Mouse (Mus musculus): ENCODE measurements around the gene Hexim2.

Gene Hexim2

DNA sequence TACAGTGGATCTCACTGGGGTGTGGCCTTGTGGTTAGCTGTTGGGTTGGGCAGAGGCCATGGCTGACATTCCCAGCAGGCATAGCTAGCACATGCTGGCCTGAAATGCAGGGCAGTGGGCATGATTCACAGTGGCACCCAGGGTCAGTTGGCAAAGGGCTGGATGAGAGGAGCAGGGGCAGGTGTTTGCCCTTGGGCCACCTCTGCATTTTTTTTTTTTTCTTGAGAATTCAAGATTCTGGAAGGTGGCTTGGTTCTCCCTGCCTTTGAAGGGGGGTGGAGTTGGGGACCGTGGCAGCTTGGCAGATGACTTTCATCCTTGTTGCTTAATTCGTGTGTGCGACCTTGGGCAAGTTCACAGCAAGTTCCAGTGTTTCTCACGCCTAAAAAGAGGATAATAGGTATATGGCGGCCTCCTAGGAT, 42.2 kb downstream of the Hexim2 start:
- peak; percentile 41 for DNase-seq

DNA sequence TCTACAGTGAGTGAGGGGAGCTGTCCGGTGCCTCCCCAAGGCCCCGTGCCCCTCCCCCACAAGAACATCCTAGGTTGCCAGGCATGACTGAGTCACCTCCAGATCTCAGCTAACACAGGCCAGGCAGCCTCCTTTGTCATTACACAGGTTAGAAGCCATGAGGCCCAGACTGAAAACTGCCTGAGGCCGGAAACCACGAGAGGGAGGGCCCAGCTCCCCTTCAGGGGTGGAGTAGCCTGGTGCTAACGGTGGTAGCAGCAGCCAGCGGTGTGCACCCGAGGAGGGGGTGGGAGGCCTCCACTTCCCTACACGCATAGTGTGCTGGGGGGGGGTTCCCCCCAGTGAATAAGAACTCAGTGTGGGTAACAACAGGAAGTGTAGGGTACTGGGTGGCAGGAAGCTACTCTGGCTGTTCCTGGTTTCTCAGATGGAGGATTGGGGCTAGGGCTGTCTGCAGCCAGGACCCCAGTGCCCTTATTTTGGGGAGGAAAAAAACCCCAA, 42.7 kb downstream of the Hexim2 start:
- peak; percentile 96 for DNase-seq

DNA sequence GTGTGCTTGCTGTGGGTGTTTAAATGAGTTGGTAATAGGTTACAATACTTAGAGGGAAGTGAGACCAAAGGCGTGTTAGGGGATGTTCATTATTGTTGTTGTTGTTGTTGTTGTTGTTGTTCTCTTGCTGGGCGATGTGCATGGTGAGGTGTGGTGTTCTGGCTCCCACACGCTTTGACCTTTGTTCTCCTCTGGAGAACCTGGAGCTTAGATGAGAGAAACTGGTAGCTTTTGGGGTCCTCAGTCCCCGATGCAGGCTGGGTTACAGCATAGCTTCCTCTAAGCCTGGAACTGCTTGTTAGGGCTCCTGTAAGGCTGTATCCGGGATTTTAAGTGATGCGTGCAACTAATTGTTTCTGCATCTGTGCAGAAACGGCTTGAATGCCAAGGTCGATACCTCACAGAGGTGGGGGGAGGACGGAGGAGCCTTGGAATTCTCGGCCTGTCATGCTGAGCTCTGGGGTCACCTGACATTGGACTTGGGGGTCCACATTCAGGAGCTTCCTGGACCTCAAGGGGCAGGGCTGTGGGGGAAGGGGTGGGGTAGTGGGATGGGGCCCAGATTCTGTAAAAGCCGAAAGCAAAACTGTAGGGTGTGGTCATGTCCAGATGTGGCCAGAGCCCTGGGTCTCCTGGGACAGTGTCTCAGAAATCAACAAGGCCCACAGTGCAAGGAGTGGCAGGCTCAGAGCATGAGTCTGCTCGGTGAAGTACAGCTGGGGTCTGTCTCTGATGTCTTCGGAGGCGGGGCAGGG, 43.6 kb downstream of the Hexim2 start:
- DNase-seq = peak; percentile 34

DNA sequence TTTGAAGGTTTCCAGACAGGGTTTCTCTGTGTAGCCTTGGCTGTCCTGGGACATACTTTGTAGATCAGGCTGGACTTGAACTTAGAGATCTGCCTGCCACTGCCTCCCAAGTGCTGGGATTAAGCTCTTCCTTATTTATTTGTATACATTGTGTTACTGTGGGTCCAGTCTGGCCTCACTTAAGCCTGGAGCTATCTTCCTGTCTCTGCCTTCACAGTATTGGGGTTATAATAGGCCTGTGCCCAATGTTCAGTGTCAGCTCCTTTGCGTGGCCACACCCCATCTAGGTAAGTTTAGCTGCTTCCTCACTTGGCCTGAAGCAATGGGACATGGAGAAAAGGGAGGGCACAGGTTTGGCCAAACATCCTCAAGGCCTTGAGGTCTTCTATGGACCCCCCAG, 44.3 kb downstream of the Hexim2 start:
- no peak for DNase-seq

DNA sequence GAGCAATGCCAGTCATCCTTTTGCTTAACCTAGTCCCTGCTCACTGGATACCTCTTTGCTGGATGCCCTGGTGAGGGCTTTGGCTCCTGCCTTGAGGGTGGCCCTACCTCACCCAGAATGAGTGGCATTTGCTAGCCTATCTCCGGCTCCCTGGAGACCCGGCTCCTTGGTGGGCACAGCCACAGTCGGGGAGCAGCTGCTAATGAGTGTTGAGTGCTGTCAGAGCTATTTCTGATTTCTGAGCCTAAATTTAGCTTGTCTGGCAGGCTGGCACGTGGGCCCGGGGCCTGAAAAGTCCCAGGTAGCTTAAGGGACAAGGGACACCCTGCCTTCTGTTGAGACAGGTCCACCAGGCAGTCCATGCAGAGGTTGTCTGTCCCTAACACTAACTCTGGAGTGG, 45.0 kb downstream of the Hexim2 start:
- no peak for DNase-seq

DNA sequence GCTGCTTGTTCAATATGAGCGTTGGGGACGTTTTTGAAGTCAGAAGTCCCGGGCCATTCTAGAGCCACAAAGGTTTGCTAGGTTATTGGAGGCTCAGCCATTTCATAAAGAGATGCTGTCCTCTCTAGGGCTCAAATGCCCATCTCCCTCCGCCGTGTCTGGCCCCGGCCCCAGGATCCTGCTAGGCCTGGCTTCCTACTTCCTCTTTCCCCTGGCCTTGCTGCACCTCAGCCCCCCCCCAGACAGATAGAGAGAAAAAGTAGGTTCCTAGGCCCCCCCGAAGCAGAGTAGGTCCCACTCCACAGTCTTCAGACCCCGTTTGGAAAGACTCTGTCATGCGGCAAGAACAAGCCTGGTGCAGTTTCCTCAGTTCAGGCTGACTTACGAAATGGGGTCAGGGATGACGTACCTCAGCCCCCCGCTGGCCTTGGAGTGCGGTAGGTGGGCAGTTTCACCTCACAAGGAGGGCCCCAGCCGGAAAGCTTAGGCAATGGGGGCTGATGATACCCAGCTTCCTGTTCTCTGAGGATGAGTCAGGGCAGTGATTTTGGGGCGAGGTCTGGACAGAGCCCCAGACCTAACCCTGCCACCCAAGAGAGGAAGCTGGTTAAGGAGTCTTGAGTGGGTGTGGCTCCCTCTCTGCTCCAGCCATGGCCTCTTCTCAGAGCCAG, 45.7 kb downstream of the Hexim2 start:
- no peak for DNase-seq

DNA sequence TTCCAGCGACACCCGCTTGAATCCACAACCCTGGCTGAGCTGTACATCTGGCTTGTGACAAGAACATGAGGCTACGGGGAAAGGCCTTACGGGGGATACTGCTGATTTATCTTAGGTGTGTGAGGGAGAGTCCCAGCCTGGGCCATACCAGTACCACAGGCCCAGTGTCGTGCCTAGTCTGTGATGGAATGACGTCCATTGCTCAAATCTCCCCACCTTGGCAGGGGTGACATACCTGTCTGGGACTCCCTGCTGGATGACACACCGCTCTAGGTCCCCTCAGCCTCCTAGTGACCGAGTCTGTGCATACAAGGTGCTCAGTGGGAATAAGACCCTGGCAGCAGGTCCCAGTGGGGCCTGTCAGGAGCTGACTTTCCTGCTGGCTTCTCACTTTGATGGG, 46.5 kb downstream of the Hexim2 start:
- DNase-seq = no peak

DNA sequence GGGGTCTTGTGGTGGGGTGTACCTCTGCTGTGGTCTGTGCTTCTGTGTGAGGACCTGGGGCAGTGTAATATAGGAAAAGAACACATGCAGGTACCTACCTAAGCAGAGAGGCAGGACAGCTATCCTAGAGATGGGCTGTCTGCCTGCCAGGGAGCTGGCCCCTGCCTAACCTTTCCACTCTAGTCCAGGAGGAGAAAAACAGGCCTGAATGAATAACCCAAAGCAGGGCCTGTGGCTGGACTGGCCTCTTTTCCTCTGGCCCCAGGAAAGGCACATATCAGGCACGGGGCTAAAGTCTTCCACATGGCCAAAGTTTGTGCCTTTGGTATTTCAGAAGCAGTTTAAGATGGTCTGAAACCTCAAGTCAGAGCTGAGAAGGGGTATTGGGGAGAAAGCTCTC, 48.2 kb downstream of the Hexim2 start:
- DNase-seq = no peak

DNA sequence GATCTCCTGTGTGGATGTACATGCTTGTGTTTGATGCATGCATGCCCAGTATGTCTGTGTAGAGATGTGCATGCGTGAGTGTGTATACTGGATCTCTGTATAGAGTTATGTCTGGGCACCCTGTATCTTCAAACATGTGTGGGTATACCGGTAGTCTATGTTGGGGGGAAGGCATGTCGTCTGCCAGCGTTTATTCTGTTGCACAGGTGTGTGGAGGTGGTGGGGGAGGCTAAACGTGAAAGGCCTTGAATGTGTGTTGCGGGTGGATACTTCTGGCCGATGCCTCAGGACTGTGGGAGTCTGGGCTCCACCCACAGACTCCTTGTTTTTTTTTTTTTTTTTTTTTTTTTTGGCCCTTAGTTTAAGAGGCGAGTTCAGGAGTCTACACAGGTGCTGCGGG, 49.1 kb downstream of the Hexim2 start:
- no peak for DNase-seq

DNA sequence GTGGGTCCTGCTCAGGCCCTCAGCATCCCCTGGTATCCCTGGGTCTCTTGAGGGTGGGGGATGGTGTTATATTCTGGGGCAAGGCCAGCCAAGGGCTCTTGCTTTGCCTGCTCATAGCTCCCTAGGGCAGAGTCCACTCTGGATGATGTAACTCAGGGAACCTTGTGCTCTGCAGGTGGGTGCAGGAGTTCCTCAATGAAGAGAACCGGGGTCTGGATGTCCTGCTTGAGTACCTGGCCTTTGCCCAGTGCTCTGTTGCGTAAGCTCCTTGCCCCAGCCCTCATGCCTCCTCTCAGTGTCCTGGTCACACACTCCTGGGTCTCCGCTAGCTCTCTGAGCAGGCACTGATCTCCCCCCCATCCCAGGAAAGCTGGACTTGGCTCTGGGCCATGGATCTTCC, 49.7 kb downstream of the Hexim2 start:
- no peak for DNase-seq

DNA sequence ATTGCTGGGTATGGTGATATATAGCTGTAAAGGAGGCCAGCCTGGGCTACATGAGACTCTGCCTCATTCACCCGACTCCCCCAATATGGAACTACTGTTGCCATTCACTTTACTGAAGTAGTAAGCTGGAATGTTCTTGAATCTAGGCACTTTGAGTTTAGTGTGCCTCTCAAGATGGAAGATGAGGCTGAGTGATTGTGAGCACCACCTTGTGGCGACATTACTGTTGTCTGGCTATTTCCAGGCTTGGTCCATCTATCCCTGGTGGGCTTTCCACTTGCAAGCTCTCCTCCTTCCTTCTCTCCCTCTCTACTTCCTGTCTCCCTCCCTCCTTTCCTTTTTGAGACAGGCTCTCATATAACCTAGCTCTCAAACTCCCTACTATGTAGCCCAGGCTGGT, 52.7 kb downstream of the Hexim2 start:
- peak; percentile 66 for DNase-seq
